Mouse (Mus musculus) heart, postnatal 10 days (tissue): ENCODE measurements around the gene Rell1. TPM values are rescaled to one million over a fixed set of nuclear protein-coding genes. Genes with fewer than 3 reads are reported as not detected.
A peak's percentile ranks its signal among the peaks of the same experiment; 100 is the strongest.

Experiments used
- DNase-seq, 2 experiments: peaks; one replicate each; pipeline ENCODE4 v3.0.0; 2021
- intact Hi-C: fragments of 180-260 bp; cut with DNase I; formaldehyde crosslinking; loops from one replicate; pipeline ENCODE4 v1.15.1; 2025
- total RNA-seq, 2 experiments: library from RNA; stranded (reverse); gene quantifications; 2 replicates each; pipeline ENCODE4 v1.2.3; 2021

Rell1 gene
- 10 to 100 TPM; 17.6 to 19.8 TPM for total RNA-seq

DNA sequence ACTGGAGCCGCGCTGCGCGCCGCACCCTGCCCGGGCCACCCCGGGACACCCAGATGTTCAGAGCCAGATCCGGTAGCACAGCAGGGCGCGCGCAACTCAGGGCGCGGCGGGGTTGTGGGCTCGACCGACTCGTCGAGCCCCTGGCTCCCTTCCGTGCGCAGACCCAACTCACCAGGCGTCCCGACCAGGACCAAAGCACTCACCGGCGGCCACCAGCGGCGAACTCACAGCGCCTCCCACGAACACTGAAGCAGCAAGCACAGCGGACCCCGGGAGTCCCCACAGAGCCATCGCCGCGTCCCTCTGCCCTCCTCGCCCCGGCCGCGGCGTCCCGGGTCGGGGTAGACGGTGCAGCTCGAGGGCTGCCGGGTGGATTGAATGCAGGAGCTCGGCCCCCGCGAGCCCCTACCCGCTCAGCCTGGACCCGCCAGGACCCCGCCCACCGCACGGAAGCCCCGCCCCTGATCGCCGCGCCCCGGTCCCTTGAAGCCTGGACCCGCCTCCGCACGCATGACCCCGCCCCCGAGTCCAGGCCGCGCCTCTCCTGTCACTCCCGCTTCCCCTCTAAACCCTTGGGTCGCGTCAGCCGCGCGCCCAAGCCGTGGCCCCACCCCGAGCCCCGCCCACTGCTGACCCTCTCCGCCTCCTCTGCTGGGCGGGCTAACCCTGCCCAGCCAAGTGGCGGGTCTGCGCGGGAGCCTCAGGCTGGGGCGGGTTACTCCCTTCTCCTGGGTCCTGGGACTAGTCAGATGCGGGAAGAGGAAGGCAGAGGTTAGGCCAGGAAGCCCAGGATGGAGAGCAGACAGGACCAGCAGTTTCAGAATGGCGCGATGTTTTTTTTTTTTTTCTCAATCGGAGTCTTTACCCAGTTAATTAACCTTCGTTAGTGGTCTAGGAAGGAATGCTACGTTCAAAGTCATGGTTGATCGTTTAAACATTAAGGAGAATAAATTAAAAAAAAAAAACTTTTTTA lies at the start of gene Rell1:
Gene Rell1 (minus strand): TSS at position 455 of the 973 bp plus-strand sequence.
- intact Hi-C loops = loop anchor here (5.0 kb wide), 3 partner anchors 46 to 104 kb away; no protein-coding TSS in a partner anchor
- peak; percentile 99 for DNase-seq

DNA sequence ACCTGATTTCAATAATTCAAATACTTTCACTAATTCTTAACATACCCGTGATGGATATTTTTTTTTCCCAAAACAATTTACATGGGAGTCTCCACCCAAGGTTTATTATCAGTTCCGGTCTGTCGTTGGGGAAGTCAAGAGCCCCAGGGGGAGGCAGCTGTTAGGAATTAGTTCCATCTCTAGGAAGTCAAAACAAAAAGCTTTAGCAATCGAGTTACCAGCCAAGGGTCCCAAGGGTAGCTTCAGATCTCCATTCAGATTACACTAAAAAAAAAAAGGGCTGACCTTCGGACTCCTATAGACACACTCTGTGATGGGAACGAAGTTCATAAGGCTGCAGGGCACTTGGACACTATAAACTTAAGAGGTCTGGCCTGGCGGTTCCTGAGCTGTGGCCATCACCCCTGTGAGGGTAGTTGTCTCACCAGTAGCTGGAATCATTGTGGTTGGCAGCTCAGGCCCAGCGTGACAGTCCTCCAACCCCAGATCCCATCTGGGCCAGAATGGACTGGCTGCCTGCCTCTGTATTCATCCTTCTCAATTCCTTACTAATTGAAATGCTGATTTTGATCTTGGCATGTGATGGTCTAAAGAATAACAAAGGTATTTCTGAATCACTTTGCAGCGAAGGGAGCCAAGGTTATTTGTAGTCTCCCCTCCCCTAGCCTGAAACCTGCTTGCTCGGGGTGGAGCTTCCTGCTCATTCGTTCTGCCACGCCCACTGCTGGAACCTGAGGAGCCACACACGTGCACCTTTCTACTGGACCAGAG lies 44.1 kb upstream of the Rell1 start:
- DNase-seq = no peak
- intact Hi-C loops = loop anchor here (1.0 kb wide), 1 partner anchor 9 kb away; no protein-coding TSS in a partner anchor

GRCm38 (mm10) chr5:64006548-64006947 lies 37.9 kb upstream of the Rell1 start:
- intact Hi-C loops = no loop called here
- no peak for DNase-seq

DNA sequence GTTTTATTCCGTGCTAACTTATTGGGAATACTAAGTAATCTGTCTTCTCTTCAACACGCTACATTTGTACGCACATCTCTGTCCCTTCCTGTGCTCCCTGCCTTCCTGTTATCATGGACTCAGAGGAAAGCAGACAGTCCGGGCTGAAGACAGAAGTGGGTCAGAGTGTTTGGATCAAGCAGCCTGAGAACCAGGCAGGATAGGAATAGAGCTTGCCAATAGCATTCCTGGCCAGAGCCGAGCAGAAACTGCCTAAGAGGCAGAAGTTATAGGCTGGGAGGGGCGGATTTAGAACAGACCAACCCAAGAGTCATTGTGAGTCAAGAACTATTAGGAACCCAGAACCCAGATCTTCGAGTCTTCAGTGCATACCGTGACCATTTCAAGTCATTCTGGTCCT lies 34.6 kb upstream of the Rell1 start:
- DNase-seq = no peak
- intact Hi-C loops = no loop called here

DNA sequence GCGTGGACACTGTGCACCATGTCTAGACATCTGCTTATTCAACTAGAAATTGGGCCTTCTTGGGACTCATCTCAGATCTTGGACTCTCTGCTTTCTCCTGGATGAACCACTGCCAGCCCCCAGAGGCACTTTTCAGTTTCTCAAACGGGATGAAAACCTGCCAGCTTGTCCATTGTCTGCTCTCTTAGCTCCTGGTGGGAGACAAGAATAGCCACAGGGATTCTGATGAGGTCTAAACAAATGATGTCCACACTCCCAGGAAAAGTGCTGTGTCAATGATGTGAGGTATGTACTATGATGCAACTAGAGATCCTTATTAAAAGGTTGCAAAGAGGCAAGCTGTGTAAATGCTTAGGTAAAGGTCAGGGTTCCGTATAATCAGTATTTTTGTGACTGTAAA lies 25.2 kb upstream of the Rell1 start:
- intact Hi-C loops = no loop called here
- DNase-seq = no peak

GRCm38 (mm10) chr5:63990675-63991074 lies 22.0 kb upstream of the Rell1 start:
- intact Hi-C loops = no loop called here
- DNase-seq = no peak

GRCm38 (mm10) chr5:63986337-63986736 lies 17.6 kb upstream of the Rell1 start:
- intact Hi-C loops = no loop called here
- DNase-seq = no peak

DNA sequence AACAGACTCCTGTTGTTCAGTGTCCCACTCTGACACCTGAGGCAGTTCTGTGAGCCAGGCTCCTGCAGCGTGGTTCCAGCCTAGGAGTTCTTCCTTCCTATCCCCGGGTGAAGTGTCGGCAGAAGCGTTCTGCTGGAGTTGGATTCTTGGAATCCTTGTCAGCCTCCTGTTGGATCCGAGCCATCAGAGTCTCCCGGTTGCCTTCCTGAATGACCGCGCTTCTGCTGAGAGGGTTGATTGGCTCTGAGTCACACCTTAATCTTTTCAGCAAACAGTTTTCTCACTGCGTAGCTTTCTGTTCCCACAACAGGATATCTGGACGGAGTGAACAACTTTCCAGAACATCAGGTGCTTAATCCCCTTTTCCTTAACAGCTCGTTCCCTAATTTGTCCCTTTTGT lies 13.6 kb upstream of the Rell1 start:
- peak; percentile 44 to 53 for DNase-seq
- intact Hi-C loops = loop anchor here (5.0 kb wide), 1 partner anchor 80 kb away; no protein-coding TSS in a partner anchor

DNA sequence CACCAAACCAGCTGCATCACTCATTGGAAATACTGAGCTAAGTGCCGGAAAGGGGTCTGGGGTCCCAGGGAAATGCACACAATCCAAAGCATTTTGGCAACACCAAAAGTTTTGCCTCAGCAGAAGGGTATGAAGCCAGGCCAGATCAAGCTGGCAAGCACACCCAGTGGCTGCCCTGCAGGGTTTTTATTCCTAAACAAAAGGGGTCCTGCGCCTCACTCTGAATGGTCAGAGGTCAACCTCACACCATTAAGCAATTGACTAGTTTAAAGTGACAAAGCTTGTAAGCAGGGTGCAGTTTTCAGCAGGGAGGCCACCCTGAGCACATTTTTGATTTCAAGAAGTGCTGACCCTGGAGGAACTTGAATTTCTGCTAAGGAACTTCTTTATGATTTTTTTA lies 2.3 kb upstream of the Rell1 start:
- intact Hi-C loops = no loop called here
- no peak for DNase-seq

- peak in 1 of 2 experiments; percentile 12 for DNase-seq
- intact Hi-C loops = no loop called here
These were observed 1.6 kb upstream of the Rell1 start for GRCm38 (mm10) chr5:63970281-63970732.

GRCm38 (mm10) chr5:63969476-63970112 lies 897 bp upstream of the Rell1 start:
- peak; percentile 28 to 46 for DNase-seq
- intact Hi-C loops = loop anchor here (5.0 kb wide), 3 partner anchors 47 to 103 kb away; no protein-coding TSS in a partner anchor

GRCm38 (mm10) chr5:63967591-63968141 lies 1.0 kb downstream of the Rell1 start:
- intact Hi-C loops = loop anchor here (2.0 to 5.0 kb wide), 4 partner anchors 15 to 105 kb away; no protein-coding TSS in a partner anchor
- DNase-seq = peak; percentile 33

DNA sequence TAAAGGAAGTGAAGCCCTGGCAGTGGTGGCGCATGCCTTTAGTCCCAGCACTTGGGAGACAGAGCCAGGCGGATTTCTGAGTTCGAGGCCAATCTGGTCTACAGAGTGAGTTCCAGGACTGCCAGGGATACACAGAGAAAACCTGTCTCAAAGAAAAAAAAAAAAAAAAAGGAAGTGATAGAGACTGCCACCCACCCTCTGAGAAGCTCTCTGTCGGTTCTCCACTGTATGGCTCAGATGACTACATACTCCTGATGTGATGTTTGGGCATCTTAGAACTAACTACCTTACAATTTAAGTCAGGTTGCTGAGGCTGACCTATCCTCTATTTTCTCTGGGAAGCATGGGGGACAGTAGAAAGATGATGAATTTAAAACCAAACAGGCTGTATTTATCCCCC lies 2.3 kb downstream of the Rell1 start:
- no peak for DNase-seq
- intact Hi-C loops = loop anchor here (2.0 to 5.0 kb wide), 4 partner anchors 14 to 106 kb away; no protein-coding TSS in a partner anchor

DNA sequence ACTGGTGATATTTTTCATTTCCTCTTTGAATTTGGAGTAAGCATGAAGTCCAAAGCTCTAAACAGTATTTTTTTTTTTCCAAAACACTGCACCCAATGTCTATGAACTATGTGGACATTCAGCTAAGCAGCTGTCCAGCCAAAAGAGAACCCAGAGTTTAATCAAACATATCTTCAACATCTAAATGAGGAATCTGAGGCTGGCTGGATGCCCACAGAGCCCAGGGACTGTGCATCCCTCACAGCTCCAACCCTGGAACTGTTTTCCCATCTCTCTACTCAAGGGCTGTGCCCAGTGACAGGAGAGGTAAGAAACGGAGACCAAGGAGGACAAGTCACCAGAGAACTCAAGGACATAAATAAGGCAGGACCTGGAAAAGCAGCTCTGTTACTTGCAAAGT lies 2.8 kb downstream of the Rell1 start:
- intact Hi-C loops = loop anchor here (2.0 to 5.0 kb wide), 4 partner anchors 13 to 106 kb away; no protein-coding TSS in a partner anchor
- DNase-seq = no peak

GRCm38 (mm10) chr5:63964576-63964975 lies 4.1 kb downstream of the Rell1 start:
- DNase-seq = no peak

DNA sequence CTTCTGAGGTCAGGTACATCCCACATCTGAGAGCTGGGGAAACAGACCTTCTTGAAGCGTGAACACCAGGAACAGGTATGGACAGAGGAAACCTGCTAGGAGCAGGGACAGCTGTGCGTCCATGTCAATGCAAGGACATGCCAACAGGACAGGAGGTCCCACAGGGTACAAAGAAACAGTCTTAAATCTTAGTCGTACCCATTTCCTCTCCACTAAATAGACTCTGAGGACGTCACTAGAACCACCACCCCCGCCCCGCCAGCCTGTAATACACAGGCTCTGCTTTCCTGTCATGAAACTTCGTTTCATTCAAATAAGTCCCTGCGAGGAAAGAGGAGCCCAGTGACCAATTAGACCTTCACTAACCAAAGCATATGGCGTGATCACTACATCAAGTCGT lies 7.0 kb downstream of the Rell1 start:
- intact Hi-C loops = no loop called here
- no peak for DNase-seq

More at GRCm38 (mm10) chr5:63964576-63964975, 4.1 kb downstream of the Rell1 start:
- intact Hi-C loops = no loop called here

DNA sequence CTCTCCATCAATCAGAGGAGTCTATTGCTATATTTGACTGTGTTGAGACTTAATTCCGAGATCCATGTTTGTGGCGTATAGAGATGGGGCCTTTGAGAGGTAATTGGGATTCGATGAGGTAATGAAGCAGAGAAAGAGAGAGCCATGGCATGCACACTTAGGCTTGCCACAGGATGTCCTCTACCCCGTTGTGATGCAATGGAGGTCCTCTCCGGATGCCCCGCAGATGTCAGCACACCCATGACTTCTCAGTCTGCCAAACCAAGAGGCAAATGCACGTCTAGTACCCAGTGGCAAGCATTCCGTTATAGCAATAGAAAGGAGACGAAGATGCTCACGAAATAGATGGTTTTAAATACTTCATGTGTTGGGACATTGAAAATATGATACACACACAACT lies 8.1 kb downstream of the Rell1 start:
- DNase-seq = no peak
- intact Hi-C loops = no loop called here

GRCm38 (mm10) chr5:63958963-63959708 lies 9.6 kb downstream of the Rell1 start:
- no peak for DNase-seq
- intact Hi-C loops = no loop called here

DNA sequence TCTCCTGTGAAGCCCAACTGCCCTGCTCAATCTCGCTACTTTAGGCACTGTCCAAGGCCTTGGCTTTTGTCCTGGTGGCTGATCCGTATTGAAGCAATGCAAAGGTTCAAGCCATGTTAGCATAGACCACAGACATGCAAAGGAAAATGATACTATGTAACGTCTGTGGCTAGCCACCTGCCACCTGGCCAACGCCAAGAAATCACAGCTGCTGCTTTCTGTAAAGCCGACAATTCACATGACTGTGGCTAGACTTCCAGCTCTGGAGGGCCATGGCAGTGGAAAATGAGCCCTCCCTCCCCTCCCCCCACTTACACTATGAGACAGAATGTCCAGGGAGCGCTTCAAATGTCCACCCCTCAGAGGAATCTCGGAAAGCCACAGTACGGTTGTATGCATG lies 11.1 kb downstream of the Rell1 start:
- DNase-seq = no peak
- intact Hi-C loops = no loop called here
